Mouse (Mus musculus) urinary bladder, postnatal 4 days (tissue): ENCODE results near the gene Mylk2.

Source experiments
- DNase-seq, 2 experiments: peaks; one replicate each; pipeline ENCODE4 v3.0.0; 2021 to 2022; ENCODE audit warnings: low spot score in 2 of 2

Gene Mylk2

GRCm38 (mm10) chr2:152944013-152944412 is 32.9 kb downstream of the Mylk2 start:
- DNase-seq, result no peak

- DNase-seq, result no peak
Measured at GRCm38 (mm10) chr2:152947098-152947497, 35.9 kb downstream of the Mylk2 start.

GRCm38 (mm10) chr2:152948438-152949020 is 37.4 kb downstream of the Mylk2 start:
- DNase-seq, result no peak

GRCm38 (mm10) chr2:152950358-152951064 is 39.4 kb downstream of the Mylk2 start:
- DNase-seq, result no peak

- DNase-seq, result no peak
Measured at GRCm38 (mm10) chr2:152951065-152951849, 40.1 kb downstream of the Mylk2 start, which contains the start of gene Dusp15. Gene Dusp15 (minus strand): TSS chr2:152951698.

- no peak for DNase-seq
Measured at GRCm38 (mm10) chr2:152951850-152952720, 40.9 kb downstream of the Mylk2 start.

- no peak for DNase-seq
Measured at GRCm38 (mm10) chr2:152958116-152958515, 47.0 kb downstream of the Mylk2 start.

GRCm38 (mm10) chr2:152962091-152962793 is 51.1 kb downstream of the Mylk2 start, which contains the start of gene Ttll9:
Gene Ttll9 (plus strand): TSS chr2:152962485.
- DNase-seq, result peak; percentile 55 to 74

- DNase-seq, result no peak
Measured at GRCm38 (mm10) chr2:152965555-152965954, 54.4 kb downstream of the Mylk2 start.
